Mouse (Mus musculus): ENCODE measurements around the gene Txndc2. TPM values are rescaled to one million over a fixed set of nuclear protein-coding genes. Genes with fewer than 3 reads are reported as not detected.

The Txndc2 gene
- polyA plus RNA-seq (2014; fragmentation: Illumina TruSeq; extraction: RNeasy Lipid Tissue Mini Kit (QIAGEN cat#74804); ENCODE audit: low read depth, low replicate concordance) = 857 TPM

DNA sequence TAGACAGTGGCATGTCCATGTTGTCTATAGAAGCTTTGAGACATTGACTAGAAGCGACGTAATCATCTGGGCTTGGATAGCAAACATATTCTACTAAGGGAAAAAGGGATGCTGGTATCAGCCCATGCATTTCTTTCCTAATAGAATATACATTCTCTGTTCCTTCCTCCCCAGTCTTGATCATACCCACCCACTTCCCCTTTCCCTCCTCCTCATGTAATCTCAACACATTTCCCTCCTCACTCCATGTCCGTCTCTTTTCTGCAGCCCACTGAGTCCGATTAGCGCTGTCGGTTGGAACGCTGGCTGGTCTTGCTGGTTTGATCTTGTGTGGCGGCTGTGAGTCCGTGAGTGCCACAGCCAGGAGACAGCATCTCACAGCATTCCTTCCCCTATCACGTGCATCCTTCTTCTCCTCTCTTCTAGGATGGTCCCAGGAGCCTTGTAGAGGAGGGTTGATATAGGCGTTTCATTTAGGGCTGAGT lies at the start of gene Txndc2:
TSS of gene Txndc2 (minus strand) at position 435 of the 485 bp plus-strand sequence.

DNA sequence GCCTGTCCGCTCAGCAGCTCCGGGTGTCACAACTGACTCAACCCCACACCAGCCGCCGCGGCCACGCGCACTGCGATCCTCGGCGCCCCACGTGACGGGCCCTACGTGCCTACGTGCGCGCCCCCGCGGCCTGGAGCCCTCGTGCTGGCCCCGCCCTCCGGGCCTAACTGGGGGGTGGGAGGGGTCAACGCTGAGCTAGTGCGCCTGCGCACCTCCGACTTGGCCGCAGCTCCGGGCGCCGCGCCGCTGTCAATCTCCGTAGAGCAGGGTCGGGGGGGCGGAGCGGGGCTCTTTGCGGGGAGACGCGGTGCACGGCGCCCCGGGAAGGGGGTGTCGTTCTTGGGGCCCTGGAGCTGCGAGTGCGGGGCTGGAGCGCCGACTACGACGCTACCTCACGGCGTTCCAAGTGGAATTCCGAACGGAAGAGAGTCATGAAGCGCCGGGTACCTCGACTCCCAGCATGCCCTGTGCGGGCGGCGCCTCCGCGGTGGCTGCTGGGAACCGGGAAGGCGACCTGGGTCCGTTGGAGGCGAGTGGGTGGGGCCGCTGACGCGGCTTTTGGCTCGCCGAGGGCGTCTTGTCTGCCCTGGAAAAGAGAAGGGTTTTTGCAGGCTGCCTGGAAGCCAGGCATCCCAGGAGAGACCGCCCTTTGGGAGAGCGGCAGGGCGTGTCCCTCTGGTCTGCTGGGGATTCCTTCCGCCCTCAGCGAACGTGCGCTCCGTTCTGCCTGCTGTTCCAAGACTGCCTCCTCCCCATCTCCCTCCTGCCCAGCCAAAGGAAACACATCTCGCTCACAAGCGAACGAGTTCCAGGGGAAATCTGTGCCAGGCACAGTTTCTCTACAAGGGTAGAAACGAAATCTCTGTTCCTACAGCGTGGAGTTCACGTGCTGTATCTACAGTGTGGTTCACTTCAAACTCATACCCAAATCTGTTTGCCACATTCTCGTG lies 28.2 kb downstream of the Txndc2 start, which contains the start of gene Vapa:
TSS of gene Vapa (minus strand) at position 93 of the 950 bp plus-strand sequence.

Other genes starting within 250 kb of the Txndc2 start
- gene Tmem232, start 101.4 kb downstream of the Txndc2 start, polyA plus RNA-seq (2014; fragmentation: Illumina TruSeq; extraction: RNeasy Lipid Tissue Mini Kit (QIAGEN cat#74804); ENCODE audit: low read depth, low replicate concordance) = 260 TPM
- 269 TPM for gene Vapa, start 28.6 kb downstream of the Txndc2 start, polyA plus RNA-seq (2014; fragmentation: Illumina TruSeq; extraction: RNeasy Lipid Tissue Mini Kit (QIAGEN cat#74804); ENCODE audit: low read depth, low replicate concordance)
- gene Rab31, start 130.6 kb upstream of the Txndc2 start, polyA plus RNA-seq (2014; fragmentation: Illumina TruSeq; extraction: RNeasy Lipid Tissue Mini Kit (QIAGEN cat#74804); ENCODE audit: low read depth, low replicate concordance) = 45.5 TPM
- 337 TPM for gene Ppp4r1, start 140.4 kb upstream of the Txndc2 start, polyA plus RNA-seq (2014; fragmentation: Illumina TruSeq; extraction: RNeasy Lipid Tissue Mini Kit (QIAGEN cat#74804); ENCODE audit: low read depth, low replicate concordance)
- gene Ralbp1, start 243.6 kb upstream of the Txndc2 start, polyA plus RNA-seq (2014; fragmentation: Illumina TruSeq; extraction: RNeasy Lipid Tissue Mini Kit (QIAGEN cat#74804); ENCODE audit: low read depth, low replicate concordance) = 13.7 TPM

All from testis, adult 10 weeks (tissue).